Mouse (Mus musculus) cortical plate, adult 2 months (tissue): Measurements from ENCODE around the gene Rasl10a.

Experiments used
- CTCF ChIP-seq: fragments of 200-500 bp; IDR thresholded peaks from 2 replicates; pipeline ENCODE4 v1.5.1; 2011; ENCODE audit warnings: mild to moderate bottlenecking, control low read depth, low read length; ENCODE audit not compliant: insufficient read depth; ENCODE audit errors: extremely low read depth
- POLR2A ChIP-seq: fragments of 200-500 bp; IDR thresholded peaks from 2 replicates; pipeline ENCODE4 v1.6.1; 2011; ENCODE audit warnings: mild to moderate bottlenecking, low read length, control low read depth; ENCODE audit not compliant: insufficient read depth; ENCODE audit errors: extremely low read depth

- TF ChIP-seq POLR2A: 0 out of 2 replicates have a peak, but pooled peaks have one; percentile 9
- no peak for TF ChIP-seq CTCF
Observed at GRCm38 (mm10) chr11:5059230-5059629, 1.3 kb downstream of the Rasl10a start.
